Mouse (Mus musculus) heart, adult 18-20 months (tissue): Measurements from ENCODE around the gene Sema4g. TPM values are rescaled to one million over a fixed set of nuclear protein-coding genes. Genes with fewer than 3 reads are reported as not detected.

Experiments used
- DNase-seq, 2 experiments: peaks; one replicate each; pipeline ENCODE4 v3.0.0; 2021 to 2022; ENCODE audit warnings: mixed read lengths in 1 of 2
- total RNA-seq, 2 experiments: library from RNA; stranded (reverse); gene quantifications; 2 replicates each; pipeline ENCODE4 v1.2.3; 2021

Gene Sema4g
- total RNA-seq, 2 experiments from 2014 or later = 0.28 to 0.50 TPM

DNA sequence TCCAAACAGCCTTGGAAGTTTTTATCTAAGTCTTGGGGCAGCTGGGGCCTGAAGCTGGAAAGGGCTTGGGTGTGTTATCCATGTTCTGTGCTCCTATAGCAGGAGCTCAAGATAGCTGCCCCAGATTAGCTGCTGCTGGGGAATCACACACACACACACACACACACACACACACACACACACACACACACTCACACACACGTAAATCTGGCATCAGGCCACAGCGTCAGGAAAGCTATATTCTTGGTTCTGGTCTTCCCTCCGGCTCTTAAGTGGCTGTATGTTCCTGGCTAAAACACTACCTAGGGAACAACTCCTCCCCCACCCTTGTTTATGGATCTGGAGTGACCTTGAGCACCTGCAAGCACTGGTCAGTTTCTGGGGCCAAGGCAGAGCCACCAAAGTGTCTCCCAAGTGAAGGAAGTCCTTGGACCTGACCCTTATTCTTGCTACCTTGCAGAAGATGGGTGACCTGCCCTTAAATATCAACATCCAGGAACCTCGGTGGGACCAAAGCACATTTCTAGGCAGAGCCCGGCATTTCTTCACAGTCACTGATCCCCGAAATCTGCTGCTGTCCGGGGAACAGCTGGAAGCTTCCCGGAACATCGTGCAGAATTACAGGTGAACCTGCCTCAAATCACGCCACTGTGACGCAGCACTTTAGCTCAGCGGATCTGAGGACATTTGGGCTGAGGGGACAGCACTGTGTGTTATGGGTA lies 59.9 kb downstream of the Sema4g start:
- DNase-seq = no peak

DNA sequence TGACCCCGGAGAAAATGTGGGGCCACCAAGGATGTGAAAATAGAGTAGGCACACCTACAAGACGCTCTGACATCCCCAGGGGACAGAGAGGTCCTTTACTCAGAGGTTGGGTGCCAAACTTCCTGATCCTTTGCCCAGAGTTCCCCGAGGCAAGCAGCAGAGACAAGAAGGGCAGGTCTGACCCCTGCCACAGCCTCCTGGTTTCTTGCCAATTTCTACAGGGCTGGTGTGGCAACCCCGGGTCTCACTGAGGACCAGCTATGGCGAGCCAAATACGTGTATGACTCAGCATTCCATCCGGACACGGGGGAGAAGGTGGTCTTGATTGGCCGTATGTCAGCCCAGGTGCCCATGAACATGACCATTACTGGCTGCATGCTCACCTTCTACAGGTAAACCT lies 60.6 kb downstream of the Sema4g start:
- no peak for DNase-seq

Other genes with a start within 250 kb of the Sema4g start
- gene Pax2, start 233.1 kb upstream of the Sema4g start, total RNA-seq = not detected
- 10 to 100 TPM; 22.8 to 23.7 TPM for gene Slf2, start 58.0 kb upstream of the Sema4g start, total RNA-seq
- gene Twnk, start 16.6 kb downstream of the Sema4g start, total RNA-seq = 10 to 100 TPM; 32.5 to 32.8 TPM
- 10 to 100 TPM; 54.3 to 58.2 TPM for gene Mrpl43, start 17.3 kb downstream of the Sema4g start, total RNA-seq
- gene Lzts2, start 25.3 kb downstream of the Sema4g start, total RNA-seq = 10 to 100 TPM; 55.3 to 58.9 TPM
- not detected for gene Pdzd7, start 56.6 kb downstream of the Sema4g start, total RNA-seq
- gene Sfxn3, start 58.4 kb downstream of the Sema4g start, total RNA-seq = 1 to 10 TPM; 7.8 to 8.9 TPM
- 1 to 10 TPM; 3.3 to 4.1 TPM for gene Kazald1, start 86.1 kb downstream of the Sema4g start, total RNA-seq
- not detected for gene Tlx1, start 161.6 kb downstream of the Sema4g start, total RNA-seq
- gene Lbx1, start 246.7 kb downstream of the Sema4g start, total RNA-seq = under 1 TPM in 1 of 2 experiments, not detected in 1; 0.18 TPM